Comparison of ENCODE assay signal across 23 mouse cellular contexts in genomic region chr3:83938871-83939270, GRCm38 (mm10).
DNase-seq lines count a peak whose midpoint lies in the region; ATAC-seq and TF ChIP-seq lines count a peak whose summit lies in the region.
"Had no signal": no experiment of that assay in that cellular context is flagged by ENCODE, and none has a peak within 500 bp of the region (broad histone marks: within the 10 kb centered on the region; RNA-seq: fewer than 3 reads in every experiment).

No protein-coding gene starts in this region.

- no peaks in the 10 kb centered on the region for H3K4me1 ChIP-seq in lung, embryonic 14.5 days (ENCODE audit: insufficient read depth)
- H3K4me1 ChIP-seq in lung, postnatal 0 days (ENCODE audit: insufficient read depth, low read depth, low read length): no peaks in the 10 kb centered on the region
- no peaks in the 10 kb centered on the region for H3K4me1 ChIP-seq in stomach, embryonic 15.5 days
- H3K4me1 ChIP-seq: limb, embryonic 13.5 days had no signal

- intact Hi-C loops in gastrocnemius, postnatal 14 days (cut with DNase I; ENCODE audit: low total_unique reads): no loop called here

- no peak overlapping the region for H3K9ac ChIP-seq in lung, embryonic 14.5 days
- no peak overlapping the region for H3K9ac ChIP-seq in lung, postnatal 0 days (replicated peaks; ENCODE audit: low read depth)
- no peak overlapping the region for H3K9ac ChIP-seq in stomach, embryonic 15.5 days
- H3K9ac ChIP-seq: hindbrain, embryonic 14.5 days; limb, embryonic 13.5 days; liver, embryonic 14.5 days; neural tube, embryonic 13.5 days had no signal

- no peaks in the 10 kb centered on the region for H3K27me3 ChIP-seq in lung, embryonic 14.5 days (ENCODE audit: insufficient read depth, low read length)
- no peaks in the 10 kb centered on the region for H3K27me3 ChIP-seq in lung, postnatal 0 days (replicated peaks; ENCODE audit: insufficient read depth, low read length)
- H3K27me3 ChIP-seq in stomach, embryonic 15.5 days (replicated peaks): no peaks in the 10 kb centered on the region
- H3K27me3 ChIP-seq: CH12.LX; limb, embryonic 13.5 days; neural tube, embryonic 13.5 days had no signal

- WGBS in lung, embryonic 14.5 days: 42% methylated on average over 5 of the region's 5 CpGs
- WGBS in lung, postnatal 0 days: 49% methylated on average over 5 of the region's 5 CpGs
- WGBS in stomach, embryonic 15.5 days: 42% methylated on average over 5 of the region's 5 CpGs

- DNase-seq in gastrocnemius, adult 18-20 months (ENCODE audit: low spot score): peak; percentile 53
- no peak for DNase-seq in gastrocnemius, adult 8-10 months (ENCODE audit: low spot score in 2 of 2)
- DNase-seq in lung, embryonic 14.5 days: peak; percentile 30
- no peak for DNase-seq in lung, postnatal 0 days (ENCODE audit: low spot score)
- peak; percentile 26 for DNase-seq in gastrocnemius, postnatal 14 days
- DNase-seq in left cerebral cortex, adult 9 months (ENCODE audit: low spot score in 2 of 2): no peak
- DNase-seq: cerebellum, adult 9-10 months; heart, postnatal 14 days; layer of hippocampus, adult 9-11 months; right cerebral cortex, postnatal 14 days had no signal

- H3K27ac ChIP-seq in lung, embryonic 14.5 days (ENCODE audit: low read depth): no peak overlapping the region
- H3K27ac ChIP-seq in lung, postnatal 0 days (ENCODE audit: low read length): no peak overlapping the region
- H3K27ac ChIP-seq in stomach, embryonic 15.5 days: 0 out of 2 replicates have a peak overlapping the region, but pooled peaks have one; percentile 11
- H3K27ac ChIP-seq: hindbrain, embryonic 14.5 days; limb, embryonic 13.5 days; liver, embryonic 14.5 days; macrophage; neural tube, embryonic 13.5 days had no signal

- no peak overlapping the region for H3K4me3 ChIP-seq in lung, embryonic 14.5 days (ENCODE audit: low read depth, low read length)
- no peak overlapping the region for H3K4me3 ChIP-seq in lung, postnatal 0 days (ENCODE audit: low read depth, low read length)
- no peak overlapping the region for H3K4me3 ChIP-seq in stomach, embryonic 15.5 days (replicated peaks)
- H3K4me3 ChIP-seq: erythroblast, embryonic 14.5 days; limb, embryonic 13.5 days; neural tube, embryonic 13.5 days had no signal

- H3K4me2 ChIP-seq in lung, embryonic 14.5 days: no peak overlapping the region
- H3K4me2 ChIP-seq in lung, postnatal 0 days (replicated peaks; ENCODE audit: low read depth, low read length): no peak overlapping the region
- no peak overlapping the region for H3K4me2 ChIP-seq in stomach, embryonic 15.5 days
- H3K4me2 ChIP-seq: heart, embryonic 11.5 days; hindbrain, embryonic 14.5 days; limb, embryonic 13.5 days; midbrain, embryonic 11.5 days; neural tube, embryonic 13.5 days had no signal

- no peak for TF ChIP-seq CTCF in lung, embryonic 14.5 days (IDR thresholded peaks at IDR 0.05; ENCODE audit: low read depth)
- TF ChIP-seq CTCF in lung, postnatal 0 days (IDR thresholded peaks at IDR 0.05): no peak

- H3K9me3 ChIP-seq in lung, embryonic 14.5 days (ENCODE audit: low read depth, low read length): no peaks in the 10 kb centered on the region
- no peaks in the 10 kb centered on the region for H3K9me3 ChIP-seq in lung, postnatal 0 days (ENCODE audit: low read length)
- no peaks in the 10 kb centered on the region for H3K9me3 ChIP-seq in stomach, embryonic 15.5 days
- H3K9me3 ChIP-seq: limb, embryonic 13.5 days; neural tube, embryonic 13.5 days had no signal

- TF ChIP-seq EP300 in lung, postnatal 0 days (IDR thresholded peaks at IDR 0.05): no peak

- H3K36me3 ChIP-seq in lung, embryonic 14.5 days (ENCODE audit: insufficient read depth): peaks cover 78% of the 10 kb centered on the region
- H3K36me3 ChIP-seq in lung, postnatal 0 days (ENCODE audit: insufficient read depth, low read length): peaks cover 11% of the 10 kb centered on the region; the same call in 1 of the 2 replicates
- peaks cover 9% of the 10 kb centered on the region for H3K36me3 ChIP-seq in stomach, embryonic 15.5 days

- peak; percentile 58; the same call in 1 of the 2 replicates for ATAC-seq in lung, embryonic 14.5 days (ENCODE audit: insufficient read depth)
- ATAC-seq in lung, postnatal 0 days: no peak; the same call in 1 of the 2 replicates
- ATAC-seq in stomach, embryonic 15.5 days (ENCODE audit: insufficient read depth, low FRiP score, low read depth): peak; percentile 53; the same call in 1 of the 2 replicates
- ATAC-seq in erythroblast, adult 5-6 weeks (replicated peaks; ENCODE audit: low FRiP score, poor library complexity, severe bottlenecking): no peak
- ATAC-seq: forebrain, embryonic 14.5 days; intestine, postnatal 0 days had no signal

Comparison
In these comparisons a context has a peak if more than half of its experiments do, and no peak if none do; other contexts are left out.
1. DNase-seq: peak in gastrocnemius, adult 18-20 months (single experiment), lung, embryonic 14.5 days (single experiment) and gastrocnemius, postnatal 14 days (single experiment); none in gastrocnemius, adult 8-10 months (0 of 2), lung, postnatal 0 days (single experiment) and left cerebral cortex, adult 9 months (0 of 2).
2. ATAC-seq: peak in lung, embryonic 14.5 days (single experiment) and stomach, embryonic 15.5 days (single experiment); none in lung, postnatal 0 days (single experiment) and erythroblast, adult 5-6 weeks (single experiment).